Mouse (Mus musculus): Measurements from ENCODE around the gene Atxn1. TPM values are rescaled to one million over a fixed set of nuclear protein-coding genes. Genes with fewer than 3 reads are reported as not detected.

The Atxn1 gene
- polyA plus RNA-seq, 1 experiment = 2.5 TPM

DNA sequence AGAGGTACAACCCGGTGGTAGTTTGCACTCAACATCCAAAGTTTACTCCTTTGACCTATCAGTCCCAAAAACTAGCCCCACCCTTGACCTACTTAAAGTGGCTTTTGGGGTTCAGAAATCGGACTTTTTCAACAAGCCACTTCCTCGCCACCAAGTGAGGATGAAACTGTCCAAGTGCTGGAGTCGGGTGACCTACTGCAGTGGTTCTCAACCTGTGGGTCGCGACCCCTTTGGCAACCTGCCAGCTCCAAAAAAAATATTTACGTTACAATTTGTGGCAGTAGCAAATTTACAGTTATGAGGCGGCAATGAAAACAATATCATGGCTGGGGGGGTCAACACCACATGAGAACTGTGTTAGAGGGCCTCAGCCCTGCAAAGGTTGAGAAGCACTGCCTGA, 95.9 kb downstream of the Atxn1 start:
- Histone ChIP-seq H3ac (ENCODE audit: control insufficient read depth, insufficient read length) (no peak overlapping the region), H3K4me2 (ENCODE audit: low read depth) (no peak overlapping the region), H3K36me3 (ENCODE audit: control insufficient read depth, insufficient read depth) (no peaks in the 10 kb centered on the region), H3K79me2 (ENCODE audit: control insufficient read depth, insufficient read depth) (no peaks in the 10 kb centered on the region), H3K4me3 (no peak overlapping the region), H3K27me3 (ENCODE audit: control insufficient read depth, insufficient read depth, insufficient read length) (no peaks in the 10 kb centered on the region)
- no peak for TF ChIP-seq REST (IDR thresholded peaks at IDR 0.05; ENCODE audit: insufficient read depth, insufficient read length)
- TF ChIP-seq POLR2AphosphoS2 (IDR thresholded peaks at IDR 0.05; ENCODE audit: insufficient read length, low read depth) = no peak
- TF ChIP-seq CEBPB (IDR thresholded peaks at IDR 0.05; ENCODE audit: insufficient read depth, poor library complexity, severe bottlenecking) = no peak
- TF ChIP-seq MAX (IDR thresholded peaks at IDR 0.05; ENCODE audit: low read depth) = no peak
- no peak for TF ChIP-seq POLR2A (IDR thresholded peaks at IDR 0.05; ENCODE audit: insufficient read length, low read depth)
- no peak for TF ChIP-seq TCF3 (IDR thresholded peaks at IDR 0.05; ENCODE audit: insufficient read length, low read depth)
- TF ChIP-seq MYOG (IDR thresholded peaks at IDR 0.05; ENCODE audit: control insufficient read depth in 1 of 3, insufficient read depth in 1 of 3, insufficient read length in 2 of 3, low read depth in 2 of 3) = no peak
- no peak for TF ChIP-seq SRF (IDR thresholded peaks at IDR 0.05; ENCODE audit: control insufficient read depth, insufficient read length, low read depth)
- TF ChIP-seq MYOD1 (IDR thresholded peaks at IDR 0.05; ENCODE audit: control insufficient read depth in 1 of 3, insufficient read length in 2 of 3, low read depth in 2 of 3) = no peak
- TF ChIP-seq USF1 (IDR thresholded peaks at IDR 0.05; ENCODE audit: low read depth) = no peak
- TF ChIP-seq E2F4 (IDR thresholded peaks at IDR 0.05; ENCODE audit: insufficient read depth) = no peak
- no peak for TF ChIP-seq TCF12 (IDR thresholded peaks at IDR 0.05; ENCODE audit: insufficient read depth, poor library complexity, severe bottlenecking)

DNA sequence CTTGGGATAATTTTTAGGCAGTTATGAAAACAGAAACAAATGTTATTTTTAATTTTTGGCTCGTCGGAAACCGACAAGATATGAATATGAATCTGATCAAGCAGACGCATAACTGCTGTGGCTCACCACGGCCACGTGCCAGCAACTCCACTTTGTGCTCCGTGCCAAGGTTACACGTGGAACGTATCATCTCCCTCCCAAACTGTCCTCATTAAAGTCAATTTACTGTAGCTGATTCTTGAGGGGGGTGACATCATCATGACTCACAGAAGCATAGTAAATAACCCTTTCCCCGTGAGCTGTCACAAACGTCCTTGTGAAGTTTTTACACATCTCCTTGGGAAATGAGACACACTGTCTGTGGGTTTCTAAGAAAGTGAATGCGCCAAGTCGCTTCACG, 97.5 kb downstream of the Atxn1 start:
- TF ChIP-seq SRF (IDR thresholded peaks at IDR 0.05; ENCODE audit: control insufficient read depth, insufficient read length, low read depth) (no peak), USF1 (IDR thresholded peaks at IDR 0.05; ENCODE audit: low read depth) (peak; percentile 16), CEBPB (IDR thresholded peaks at IDR 0.05; ENCODE audit: insufficient read depth, poor library complexity, severe bottlenecking) (no peak)
- no peak overlapping the region for H3ac ChIP-seq (ENCODE audit: control insufficient read depth, insufficient read length)
- no peaks in the 10 kb centered on the region for H3K27me3 ChIP-seq (ENCODE audit: control insufficient read depth, insufficient read depth, insufficient read length)
- H3K4me2 ChIP-seq (ENCODE audit: low read depth) = peak overlapping the region; percentile 38
- H3K4me3 ChIP-seq = no peak overlapping the region
- H3K79me2 ChIP-seq (ENCODE audit: control insufficient read depth, insufficient read depth) = no peaks in the 10 kb centered on the region
- no peaks in the 10 kb centered on the region for H3K36me3 ChIP-seq (ENCODE audit: control insufficient read depth, insufficient read depth)

DNA sequence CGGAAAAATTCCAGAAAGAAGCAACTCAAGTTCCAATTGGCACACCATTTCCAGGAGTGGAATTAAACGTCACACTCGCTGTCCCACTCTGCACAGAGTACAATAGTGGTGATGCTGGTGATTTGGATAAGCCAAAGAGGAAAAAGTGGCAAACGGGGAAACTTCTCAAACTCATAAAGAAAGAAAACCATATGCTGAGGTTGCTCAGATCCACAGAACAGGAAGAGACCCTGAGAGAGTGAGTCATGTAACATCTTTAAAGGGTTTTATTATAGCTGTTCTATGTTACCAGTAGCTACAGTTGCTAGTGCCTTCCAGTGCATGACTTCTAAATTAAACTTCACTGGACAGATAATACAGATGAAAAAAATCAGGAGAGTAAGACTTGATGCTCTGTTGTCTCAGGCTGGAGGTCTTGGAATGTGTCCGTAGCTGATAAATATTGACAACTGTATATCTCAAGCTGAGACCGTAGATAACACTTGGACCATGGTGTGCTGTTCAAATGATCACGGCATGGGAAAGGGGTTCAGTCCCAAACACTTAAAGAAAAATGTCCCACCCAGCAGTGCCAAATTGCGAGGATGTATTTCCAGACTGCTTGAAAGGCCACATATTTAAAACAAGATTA, 98.1 kb downstream of the Atxn1 start:
- no peak overlapping the region for H3K4me3 ChIP-seq
- H3ac ChIP-seq (ENCODE audit: control insufficient read depth, insufficient read length) = no peak overlapping the region
- peak overlapping the region; percentile 38 for H3K4me2 ChIP-seq (ENCODE audit: low read depth)
- no peaks in the 10 kb centered on the region for H3K27me3 ChIP-seq (ENCODE audit: control insufficient read depth, insufficient read depth, insufficient read length)
- no peaks in the 10 kb centered on the region for H3K79me2 ChIP-seq (ENCODE audit: control insufficient read depth, insufficient read depth)
- no peaks in the 10 kb centered on the region for H3K36me3 ChIP-seq (ENCODE audit: control insufficient read depth, insufficient read depth)
- TF ChIP-seq USF1 (IDR thresholded peaks at IDR 0.05; ENCODE audit: low read depth) = no peak
- TF ChIP-seq TCF3 (IDR thresholded peaks at IDR 0.05; ENCODE audit: insufficient read length, low read depth) = no peak
- TF ChIP-seq REST (IDR thresholded peaks at IDR 0.05; ENCODE audit: insufficient read depth, insufficient read length) = no peak
- TF ChIP-seq SRF (IDR thresholded peaks at IDR 0.05; ENCODE audit: control insufficient read depth, insufficient read length, low read depth) = no peak
- TF ChIP-seq MYOG (IDR thresholded peaks at IDR 0.05; ENCODE audit: control insufficient read depth in 1 of 3, insufficient read depth in 1 of 3, insufficient read length in 2 of 3, low read depth in 2 of 3) = no peak
- TF ChIP-seq E2F4 (IDR thresholded peaks at IDR 0.05; ENCODE audit: insufficient read depth) = no peak
- no peak for TF ChIP-seq MYOD1 (IDR thresholded peaks at IDR 0.05; ENCODE audit: control insufficient read depth in 1 of 3, insufficient read length in 2 of 3, low read depth in 2 of 3)
- TF ChIP-seq MAX (IDR thresholded peaks at IDR 0.05; ENCODE audit: low read depth) = no peak
- no peak for TF ChIP-seq CEBPB (IDR thresholded peaks at IDR 0.05; ENCODE audit: insufficient read depth, poor library complexity, severe bottlenecking)
- no peak for TF ChIP-seq POLR2A (IDR thresholded peaks at IDR 0.05; ENCODE audit: insufficient read length, low read depth)
- TF ChIP-seq TCF12 (IDR thresholded peaks at IDR 0.05; ENCODE audit: insufficient read depth, poor library complexity, severe bottlenecking) = no peak
- no peak for TF ChIP-seq POLR2AphosphoS2 (IDR thresholded peaks at IDR 0.05; ENCODE audit: insufficient read length, low read depth)

DNA sequence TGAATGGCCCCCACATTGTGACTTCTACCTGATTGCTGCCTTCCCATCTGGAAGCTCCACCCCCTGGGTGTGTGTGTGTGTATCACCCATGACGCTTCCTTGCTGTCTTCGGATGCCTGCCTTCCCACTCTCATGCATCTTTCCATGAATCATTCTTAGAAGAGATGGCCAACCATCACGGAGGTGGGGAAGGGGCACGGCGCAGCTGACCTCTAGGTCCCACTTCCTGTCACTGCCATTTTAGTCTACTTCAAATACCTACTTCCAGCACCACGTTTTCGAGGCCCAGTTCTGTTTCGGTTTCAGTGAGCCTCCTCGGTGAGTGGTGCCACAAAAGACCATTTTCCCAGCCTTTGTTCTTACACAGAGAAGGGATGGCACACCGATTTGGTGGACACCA, 99.2 kb downstream of the Atxn1 start:
- no peak for TF ChIP-seq TCF3 (IDR thresholded peaks at IDR 0.05; ENCODE audit: insufficient read length, low read depth)
- TF ChIP-seq CEBPB (IDR thresholded peaks at IDR 0.05; ENCODE audit: insufficient read depth, poor library complexity, severe bottlenecking) = no peak
- TF ChIP-seq MYOD1 (IDR thresholded peaks at IDR 0.05; ENCODE audit: control insufficient read depth in 1 of 3, insufficient read length in 2 of 3, low read depth in 2 of 3) = no peak
- no peak for TF ChIP-seq POLR2A (IDR thresholded peaks at IDR 0.05; ENCODE audit: insufficient read length, low read depth)
- no peak for TF ChIP-seq MAX (IDR thresholded peaks at IDR 0.05; ENCODE audit: low read depth)
- no peak for TF ChIP-seq REST (IDR thresholded peaks at IDR 0.05; ENCODE audit: insufficient read depth, insufficient read length)
- no peak for TF ChIP-seq USF1 (IDR thresholded peaks at IDR 0.05; ENCODE audit: low read depth)
- TF ChIP-seq MYOG (IDR thresholded peaks at IDR 0.05; ENCODE audit: control insufficient read depth in 1 of 3, insufficient read depth in 1 of 3, insufficient read length in 2 of 3, low read depth in 2 of 3) = no peak
- no peak for TF ChIP-seq SRF (IDR thresholded peaks at IDR 0.05; ENCODE audit: control insufficient read depth, insufficient read length, low read depth)
- TF ChIP-seq POLR2AphosphoS2 (IDR thresholded peaks at IDR 0.05; ENCODE audit: insufficient read length, low read depth) = no peak
- no peak for TF ChIP-seq E2F4 (IDR thresholded peaks at IDR 0.05; ENCODE audit: insufficient read depth)
- Histone ChIP-seq H3ac (ENCODE audit: control insufficient read depth, insufficient read length) (no peak overlapping the region), H3K27me3 (ENCODE audit: control insufficient read depth, insufficient read depth, insufficient read length) (no peaks in the 10 kb centered on the region), H3K36me3 (ENCODE audit: control insufficient read depth, insufficient read depth) (no peaks in the 10 kb centered on the region), H3K4me2 (ENCODE audit: low read depth) (no peak overlapping the region), H3K79me2 (ENCODE audit: control insufficient read depth, insufficient read depth) (no peaks in the 10 kb centered on the region), H3K4me3 (no peak overlapping the region)

DNA sequence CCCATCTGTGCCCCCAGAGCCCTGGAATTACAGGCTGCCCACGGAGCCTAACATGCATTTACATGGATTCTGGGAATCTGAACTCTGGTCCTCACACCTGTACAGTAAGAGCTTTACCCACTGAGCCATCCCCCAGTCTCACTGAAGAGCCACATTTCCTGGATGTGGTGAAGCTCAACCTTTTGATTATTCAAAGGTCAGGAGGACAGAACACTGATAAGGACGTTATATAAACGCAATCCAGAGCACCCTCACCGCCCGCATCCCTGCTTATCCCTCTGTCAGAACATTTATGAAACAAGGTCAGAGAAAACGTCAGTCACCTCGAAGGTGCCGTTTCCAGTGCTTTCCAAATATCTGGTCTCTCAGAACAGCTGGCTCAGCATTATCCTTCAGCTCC, 101.0 kb downstream of the Atxn1 start:
- Histone ChIP-seq H3K79me2 (ENCODE audit: control insufficient read depth, insufficient read depth) (peaks cover 3% of the 10 kb centered on the region), H3K4me3 (no peak overlapping the region), H3ac (ENCODE audit: control insufficient read depth, insufficient read length) (no peak overlapping the region), H3K36me3 (ENCODE audit: control insufficient read depth, insufficient read depth) (no peaks in the 10 kb centered on the region), H3K4me2 (ENCODE audit: low read depth) (no peak overlapping the region), H3K27me3 (ENCODE audit: control insufficient read depth, insufficient read depth, insufficient read length) (no peaks in the 10 kb centered on the region)
- TF ChIP-seq MYOG (IDR thresholded peaks at IDR 0.05; ENCODE audit: control insufficient read depth in 1 of 3, insufficient read depth in 1 of 3, insufficient read length in 2 of 3, low read depth in 2 of 3) = no peak

Data from myocyte (in vitro differentiated cells).